Mouse (Mus musculus) lung, postnatal 0 days (tissue): ENCODE data around the gene Vmn2r57. TPM values are rescaled to one million over a fixed set of nuclear protein-coding genes. Genes with fewer than 3 reads are reported as not detected.
"Not testable (repeated sequence)": the region's sequence is repeated elsewhere in the genome, so short reads cannot be mapped to it uniquely, and the experiment has no call there.

ENCODE experiments used
- ATAC-seq: fragments of 200-750 bp; cut with Nextera tagmentation; 2 replicates; pipeline ENCODE4 v1.8.0; 2017; ENCODE audit warnings: moderate library complexity
- DNase-seq: peaks from one replicate; pipeline ENCODE4 v3.0.0-alpha.2; 2016; ENCODE audit warnings: low spot score
- H3K27ac ChIP-seq: fragments of 300-500 bp; sonication (generic); 2 replicates; pipeline ENCODE4 v1.5.1; 2014; ENCODE audit warnings: antibody characterized with exemption, mild to moderate bottlenecking, low read length, mixed read lengths
- H3K27me3 ChIP-seq: fragments of 300-500 bp; sonication (generic); replicated peaks from 2 replicates; pipeline ENCODE4 v1.6.1; 2014; ENCODE audit warnings: low read length, mixed read lengths; ENCODE audit not compliant: insufficient read depth
- H3K36me3 ChIP-seq: fragments of 300-500 bp; sonication (generic); 2 replicates; pipeline ENCODE4 v1.6.1; 2014; ENCODE audit warnings: low read length, mixed read lengths; ENCODE audit not compliant: insufficient read depth
- H3K4me1 ChIP-seq: fragments of 300-500 bp; sonication (generic); 2 replicates; pipeline ENCODE4 v1.6.1; 2014; ENCODE audit warnings: antibody characterized with exemption, low read depth, low read length, mixed read lengths; ENCODE audit not compliant: insufficient read depth
- H3K4me2 ChIP-seq: fragments of 300-500 bp; sonication (generic); replicated peaks from 2 replicates; pipeline ENCODE4 v1.6.1; 2014; ENCODE audit warnings: low read depth, mild to moderate bottlenecking, low read length, moderate library complexity, mixed read lengths
- H3K4me3 ChIP-seq: fragments of 300-500 bp; sonication (generic); 2 replicates; pipeline ENCODE4 v1.5.1; 2014; ENCODE audit warnings: low read depth, low read length
- H3K9ac ChIP-seq: fragments of 300-500 bp; sonication (generic); replicated peaks from 2 replicates; pipeline ENCODE4 v1.6.1; 2014; ENCODE audit warnings: low read depth, mild to moderate bottlenecking
- H3K9me3 ChIP-seq: fragments of 300-500 bp; sonication (generic); 2 replicates; pipeline ENCODE4 v1.6.1; 2016; ENCODE audit warnings: low read length, mixed read lengths
- CTCF ChIP-seq: IDR thresholded peaks from 2 replicates; pipeline ENCODE4 v1.5.1; 2016; ENCODE audit warnings: antibody characterized with exemption, mild to moderate bottlenecking
- EP300 ChIP-seq: IDR thresholded peaks from 2 replicates; pipeline ENCODE4 v1.6.1; 2016; ENCODE audit warnings: antibody characterized with exemption, mild to moderate bottlenecking, control low read depth
- WGBS: fragments of 180-500 bp; shearing (Covaris S2); extraction: QIAGEN DNeasy Blood & Tissue Kit; methylation state at CpG from one replicate; pipeline ENCODE4 v1.1.7; 2014; 5-methylcytosine and 5-hydroxymethylcytosine counted together
- polyA plus RNA-seq: library from polyadenylated mRNA; unstranded; fragments of >200 nt; fragmentation: Nextera tagmentation; extraction: Ambion mirVana; gene quantifications from 2 replicates; pipeline ENCODE4 v1.2.1, GENCODE M21; 2015

The Vmn2r57 gene
- polyA plus RNA-seq, result 0.05 TPM in 1 of 2 replicates, not detected in the other

GRCm38 (mm10) chr7:41448596-41448995 lies at the start of gene Vmn2r57:
Vmn2r57 (minus strand) TSS chr7:41448696.
- WGBS, result 59% methylated on average over 1 of the region's 1 CpGs
- not testable (repeated sequence) for ATAC-seq, H3K9ac ChIP-seq

GRCm38 (mm10) chr7:41497871-41498270 lies 49.4 kb upstream of the Vmn2r57 start:
- Histone ChIP-seq H3K4me2 (no peak overlapping the region), H3K27me3 (no peaks in the 10 kb centered on the region), H3K36me3 (no peaks in the 10 kb centered on the region), H3K27ac (no peak overlapping the region), H3K9ac (no peak overlapping the region), H3K9me3 (no peaks in the 10 kb centered on the region), H3K4me1 (no peaks in the 10 kb centered on the region), H3K4me3 (no peak overlapping the region)
- 96% methylated on average over 2 of the region's 2 CpGs for WGBS
- no peak for TF ChIP-seq EP300
- no peak for TF ChIP-seq CTCF
- DNase-seq (no peak), ATAC-seq (no peak)

More at GRCm38 (mm10) chr7:41448596-41448995, at the start of gene Vmn2r57:
- not testable (repeated sequence) for H3K4me1 ChIP-seq, H3K4me3 ChIP-seq, H3K27ac ChIP-seq, H3K9me3 ChIP-seq, H3K36me3 ChIP-seq, H3K4me2 ChIP-seq, DNase-seq, H3K27me3 ChIP-seq

- ATAC-seq, result no peak
- WGBS, result 5% methylated on average over 10 of the region's 10 CpGs
Measured at GRCm38 (mm10) chr7:41451864-41452263, 3.4 kb upstream of the Vmn2r57 start.

GRCm38 (mm10) chr7:41394130-41394529 lies 54.4 kb downstream of the Vmn2r57 start:
- 65% methylated on average over 4 of the region's 4 CpGs for WGBS
- H3K27me3 ChIP-seq, result no peaks in the 10 kb centered on the region

More at GRCm38 (mm10) chr7:41451864-41452263, 3.4 kb upstream of the Vmn2r57 start:
- TF ChIP-seq EP300, result no peak
- TF ChIP-seq CTCF, result no peak
- no peaks in the 10 kb centered on the region for H3K4me1 ChIP-seq
- H3K9ac ChIP-seq, result no peak overlapping the region
- H3K4me2 ChIP-seq, result no peak overlapping the region
- no peak overlapping the region for H3K27ac ChIP-seq
- DNase-seq, result no peak
- H3K36me3 ChIP-seq, result no peaks in the 10 kb centered on the region
- no peaks in the 10 kb centered on the region for H3K9me3 ChIP-seq
- no peaks in the 10 kb centered on the region for H3K27me3 ChIP-seq
- H3K4me3 ChIP-seq, result no peak overlapping the region

DNA sequence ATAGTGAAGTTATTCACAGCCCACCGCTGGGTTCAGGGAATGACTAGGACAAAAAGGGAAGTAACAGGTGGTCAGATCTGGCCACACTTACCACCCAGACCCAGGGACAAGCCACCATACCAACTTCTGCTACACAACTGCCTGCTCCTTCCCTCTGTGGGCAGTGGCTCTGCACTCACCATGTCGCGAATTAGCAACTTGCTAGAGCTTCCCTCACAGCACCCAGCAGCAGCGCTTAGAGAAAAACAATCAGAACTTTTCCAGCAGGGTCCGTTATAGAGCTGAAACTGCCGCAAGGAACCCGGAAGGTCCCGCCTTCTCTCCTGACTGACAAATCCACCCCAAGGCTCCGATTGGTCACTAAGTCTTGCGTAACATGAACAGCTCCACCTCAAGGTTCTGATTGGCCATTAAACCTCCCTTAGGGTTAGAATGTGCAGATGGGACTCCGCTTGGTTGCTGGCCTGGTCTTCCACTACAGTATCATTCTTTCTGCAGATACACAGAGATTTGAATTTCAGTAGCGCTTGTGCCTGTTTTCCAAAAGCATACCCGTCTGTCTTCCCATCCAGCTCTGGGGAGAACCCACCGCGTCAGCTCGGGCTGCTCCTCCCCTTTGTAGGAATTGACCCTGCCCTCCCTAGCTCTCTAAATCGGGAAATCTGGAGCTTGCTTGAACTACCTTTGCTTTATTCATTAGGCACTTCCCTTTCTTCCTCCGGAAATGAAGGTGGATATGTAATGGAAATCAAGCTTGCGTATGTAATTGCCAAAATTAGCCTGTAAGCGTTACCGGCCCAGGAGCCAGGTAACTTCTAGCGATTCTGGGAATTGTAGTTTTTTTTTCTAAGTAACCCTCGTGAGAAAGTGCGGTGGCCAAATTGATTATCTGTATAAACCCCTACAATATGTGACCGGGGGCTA lies 55.2 kb downstream of the Vmn2r57 start, which contains the start of gene AI987944:
AI987944 (minus strand) TSS at position 332 of the 924 bp plus-strand sequence.
- WGBS, result under 1% methylated on average over 25 of the region's 25 CpGs
- Histone ChIP-seq H3K4me3 (peak within 1 kb of the TSS; percentile 62), H3K4me1 (no peaks in the 10 kb centered on the region), H3K4me2 (peak within 1 kb of the TSS; percentile 63), H3K9ac (peak within 1 kb of the TSS; percentile 55), H3K27me3 (no peaks in the 10 kb centered on the region), H3K9me3 (no peaks in the 10 kb centered on the region), H3K36me3 (no peaks in the 10 kb centered on the region), H3K27ac (peak within 1 kb of the TSS; percentile 73; the same call in 1 of the 2 replicates)
- TF ChIP-seq EP300 (no peak), CTCF (peak; percentile 24)
- DNase-seq, result peak; percentile 98
- peak; percentile 99 for ATAC-seq

More at GRCm38 (mm10) chr7:41394130-41394529, 54.4 kb downstream of the Vmn2r57 start:
- Histone ChIP-seq H3K4me3 (no peak overlapping the region), H3K9me3 (no peaks in the 10 kb centered on the region), H3K4me2 (no peak overlapping the region), H3K4me1 (no peaks in the 10 kb centered on the region), H3K36me3 (no peaks in the 10 kb centered on the region), H3K27ac (no peak overlapping the region), H3K9ac (no peak overlapping the region)
- no peak for TF ChIP-seq CTCF
- TF ChIP-seq EP300, result no peak
- no peak for DNase-seq
- no peak for ATAC-seq

Other genes with a start within 250 kb of the Vmn2r57 start
- 12.6 and 13.0 TPM in 2 replicates for gene AI987944, start 55.3 kb downstream of the Vmn2r57 start, polyA plus RNA-seq
- 0.04 TPM in 1 of 2 replicates, not detected in the other for gene Gm20449, start 50.7 kb upstream of the Vmn2r57 start, polyA plus RNA-seq
- gene AW146154, start 51.2 kb upstream of the Vmn2r57 start, polyA plus RNA-seq, result 5.9 and 6.9 TPM in 2 replicates
- gene Gm6871, start 125.0 kb upstream of the Vmn2r57 start, polyA plus RNA-seq, result not detected in 2 replicates
- 4.7 and 4.8 TPM in 2 replicates for gene 2610021A01Rik, start 150.5 kb upstream of the Vmn2r57 start, polyA plus RNA-seq
- 5.5 and 6.7 TPM in 2 replicates for gene Zfp788, start 184.5 kb upstream of the Vmn2r57 start, polyA plus RNA-seq